Mouse (Mus musculus): ENCODE data around the gene Capn10. TPM values are rescaled to one million over a fixed set of nuclear protein-coding genes. Genes with fewer than 3 reads are reported as not detected.

Gene Capn10
- polyA plus RNA-seq, 1 experiment from 2014 or later = 37.7 TPM

- in situ Hi-C loops (cut with MboI; ENCODE audit: low pct_unique_long_range_greater_than_20kb) = no loop called here
- ATAC-seq (no peak), DNase-seq (ENCODE audit: low read depth, low spot score) (no peak)
- ChIA-PET POLR2A (no interaction called here), CTCF (no interaction called here)
- no peak for TF ChIP-seq CTCF (IDR thresholded peaks at IDR 0.05)
- H3K27me3 ChIP-seq = no peaks in the 10 kb centered on the region
Measured at GRCm38 (mm10) chr1:92919151-92919550, 15.0 kb upstream of the Capn10 start.

- DNase-seq (ENCODE audit: low read depth, low spot score) (no peak), ATAC-seq (no peak)
- no peaks in the 10 kb centered on the region for H3K27me3 ChIP-seq
- POLR2A ChIA-PET = no interaction called here
- CTCF ChIA-PET = no interaction called here
- TF ChIP-seq CTCF (IDR thresholded peaks at IDR 0.05) = no peak
- in situ Hi-C loops (cut with MboI; ENCODE audit: low pct_unique_long_range_greater_than_20kb) = no loop called here
Measured at GRCm38 (mm10) chr1:92919775-92920174, 14.4 kb upstream of the Capn10 start.

GRCm38 (mm10) chr1:92920474-92921200, 13.5 kb upstream of the Capn10 start:
- ATAC-seq (no peak), DNase-seq (ENCODE audit: low read depth, low spot score) (no peak)
- CTCF ChIA-PET = no interaction called here
- H3K27me3 ChIP-seq = peaks cover 3% of the 10 kb centered on the region
- POLR2A ChIA-PET = no interaction called here
- in situ Hi-C loops (cut with MboI; ENCODE audit: low pct_unique_long_range_greater_than_20kb) = no loop called here
- no peak for TF ChIP-seq CTCF (IDR thresholded peaks at IDR 0.05)

GRCm38 (mm10) chr1:92921496-92921895, 12.7 kb upstream of the Capn10 start:
- in situ Hi-C loops (cut with MboI; ENCODE audit: low pct_unique_long_range_greater_than_20kb) = no loop called here
- ATAC-seq (no peak), DNase-seq (ENCODE audit: low read depth, low spot score) (no peak)
- POLR2A ChIA-PET = no interaction called here
- peaks cover 9% of the 10 kb centered on the region for H3K27me3 ChIP-seq
- CTCF ChIA-PET = no interaction called here
- no peak for TF ChIP-seq CTCF (IDR thresholded peaks at IDR 0.05)

- DNase-seq (ENCODE audit: low read depth, low spot score) (no peak), ATAC-seq (no peak)
- in situ Hi-C loops (cut with MboI; ENCODE audit: low pct_unique_long_range_greater_than_20kb) = no loop called here
- TF ChIP-seq CTCF (IDR thresholded peaks at IDR 0.05) = no peak
- POLR2A ChIA-PET = no interaction called here
- CTCF ChIA-PET = no interaction called here
- H3K27me3 ChIP-seq = peaks cover 18% of the 10 kb centered on the region
Measured at GRCm38 (mm10) chr1:92930171-92930706, 3.9 kb upstream of the Capn10 start.

- ATAC-seq (no peak), DNase-seq (ENCODE audit: low read depth, low spot score) (no peak)
- POLR2A ChIA-PET = interaction anchor here (1.0 kb wide), 1 partner anchor 30 kb away, joined by 3 read pairs; no protein-coding TSS in a partner anchor
- CTCF ChIA-PET = no interaction called here
- in situ Hi-C loops (cut with MboI; ENCODE audit: low pct_unique_long_range_greater_than_20kb) = no loop called here
- H3K27me3 ChIP-seq = no peaks in the 10 kb centered on the region
- TF ChIP-seq CTCF (IDR thresholded peaks at IDR 0.05) = no peak
Measured at GRCm38 (mm10) chr1:92933611-92934010, 565 bp upstream of the Capn10 start.

- ATAC-seq (no peak), DNase-seq (ENCODE audit: low read depth, low spot score) (no peak)
- ChIA-PET POLR2A (interaction anchor here (0.7 kb wide), 1 partner anchor 878 kb away, joined by 3 read pairs; no protein-coding TSS in a partner anchor), CTCF (interaction anchor here (1.5 kb wide), 1 partner anchor 28 kb away, joined by 3 read pairs; no protein-coding TSS in a partner anchor)
- no peaks in the 10 kb centered on the region for H3K27me3 ChIP-seq
- TF ChIP-seq CTCF (IDR thresholded peaks at IDR 0.05) = no peak
- in situ Hi-C loops (cut with MboI; ENCODE audit: low pct_unique_long_range_greater_than_20kb) = no loop called here
Measured at GRCm38 (mm10) chr1:92935054-92935962, 1.1 kb downstream of the Capn10 start.

GRCm38 (mm10) chr1:92935977-92936376, 1.8 kb downstream of the Capn10 start:
- TF ChIP-seq CTCF (IDR thresholded peaks at IDR 0.05) = no peak
- H3K27me3 ChIP-seq = no peaks in the 10 kb centered on the region
- ChIA-PET POLR2A (no interaction called here), CTCF (interaction anchor here (1.2 kb wide), 1 partner anchor 24 kb away, joined by 3 read pairs; no protein-coding TSS in a partner anchor)
- in situ Hi-C loops (cut with MboI; ENCODE audit: low pct_unique_long_range_greater_than_20kb) = no loop called here
- DNase-seq (ENCODE audit: low read depth, low spot score) (no peak), ATAC-seq (no peak)

GRCm38 (mm10) chr1:92936467-92936866, 2.3 kb downstream of the Capn10 start:
- no peak for TF ChIP-seq CTCF (IDR thresholded peaks at IDR 0.05)
- H3K27me3 ChIP-seq = no peaks in the 10 kb centered on the region
- ChIA-PET CTCF (interaction anchor here (1.2 kb wide), 2 partner anchors 25 to 29 kb away, joined by 3 read pairs; no protein-coding TSS in a partner anchor), POLR2A (no interaction called here)
- in situ Hi-C loops (cut with MboI; ENCODE audit: low pct_unique_long_range_greater_than_20kb) = no loop called here
- no peak for ATAC-seq
- DNase-seq (ENCODE audit: low read depth, low spot score) = no peak

- no peak for TF ChIP-seq CTCF (IDR thresholded peaks at IDR 0.05)
- DNase-seq (ENCODE audit: low read depth, low spot score) (no peak), ATAC-seq (no peak)
- H3K27me3 ChIP-seq = no peaks in the 10 kb centered on the region
- POLR2A ChIA-PET = interaction anchor here (0.8 to 0.9 kb wide), 2 partner anchors 12 to 31 kb away, joined by 3 read pairs; partner anchors contain the start of gene Dusp28
- in situ Hi-C loops (cut with MboI; ENCODE audit: low pct_unique_long_range_greater_than_20kb) = no loop called here
- CTCF ChIA-PET = interaction anchor here (1.2 kb wide), 1 partner anchor 30 kb away, joined by 3 read pairs; no protein-coding TSS in a partner anchor
Measured at GRCm38 (mm10) chr1:92937797-92938196, 3.6 kb downstream of the Capn10 start.
